Mouse (Mus musculus) frontal cortex, postnatal 10 days (tissue): ENCODE results near the gene Palm2.

Source experiments
- DNase-seq, 2 experiments: peaks; one replicate each; pipeline ENCODE4 v3.0.0; 2022; ENCODE audit warnings: low spot score in 2 of 2, mixed read lengths in 1 of 2

The Palm2 gene

GRCm38 (mm10) chr4:57568268-57569068, 134.4 kb downstream of the Palm2 start:
- no peak for DNase-seq

GRCm38 (mm10) chr4:57569069-57569355, 135.0 kb downstream of the Palm2 start:
- no peak for DNase-seq

GRCm38 (mm10) chr4:57569711-57570110, 135.7 kb downstream of the Palm2 start:
- no peak for DNase-seq

GRCm38 (mm10) chr4:57570229-57570628, 136.2 kb downstream of the Palm2 start:
- no peak for DNase-seq

- no peak for DNase-seq
Observed at GRCm38 (mm10) chr4:57574181-57574580, 140.1 kb downstream of the Palm2 start.

GRCm38 (mm10) chr4:57574646-57575045, 140.6 kb downstream of the Palm2 start:
- DNase-seq = no peak

GRCm38 (mm10) chr4:57575686-57576085, 141.6 kb downstream of the Palm2 start:
- no peak for DNase-seq

GRCm38 (mm10) chr4:57576095-57576494, 142.0 kb downstream of the Palm2 start:
- no peak for DNase-seq

GRCm38 (mm10) chr4:57579683-57580082, 145.6 kb downstream of the Palm2 start:
- no peak for DNase-seq

DNA sequence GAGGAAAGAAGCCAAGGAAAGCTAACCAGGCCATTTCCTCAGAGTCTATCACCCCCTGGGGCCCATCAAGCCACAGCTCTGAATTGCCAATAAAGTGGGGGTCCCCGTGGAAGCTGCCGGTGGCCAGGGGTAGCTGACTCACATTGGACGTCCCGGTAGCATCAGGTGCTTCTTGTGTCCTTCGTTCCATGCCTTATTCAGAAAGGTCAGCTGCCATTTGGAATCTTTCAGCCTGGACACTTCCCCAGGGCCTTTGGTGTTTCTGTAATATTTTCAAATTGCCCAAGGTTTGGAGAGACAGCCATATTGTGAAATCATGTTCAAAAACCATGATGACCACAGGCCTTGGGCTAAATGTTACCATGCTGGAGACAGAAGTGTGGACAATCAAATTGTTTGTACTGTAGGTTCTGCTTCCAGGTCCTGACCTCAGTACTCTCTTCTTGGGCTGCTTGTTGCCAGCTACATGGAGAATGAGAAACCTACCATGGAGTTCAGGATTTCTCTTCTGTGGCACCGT, 151.3 kb downstream of the Palm2 start:
- no peak for DNase-seq

GRCm38 (mm10) chr4:57586933-57587658, 153.0 kb downstream of the Palm2 start:
- DNase-seq = no peak

GRCm38 (mm10) chr4:57588356-57588755, 154.3 kb downstream of the Palm2 start:
- no peak for DNase-seq

GRCm38 (mm10) chr4:57592751-57593150, 158.7 kb downstream of the Palm2 start:
- DNase-seq = no peak

DNA sequence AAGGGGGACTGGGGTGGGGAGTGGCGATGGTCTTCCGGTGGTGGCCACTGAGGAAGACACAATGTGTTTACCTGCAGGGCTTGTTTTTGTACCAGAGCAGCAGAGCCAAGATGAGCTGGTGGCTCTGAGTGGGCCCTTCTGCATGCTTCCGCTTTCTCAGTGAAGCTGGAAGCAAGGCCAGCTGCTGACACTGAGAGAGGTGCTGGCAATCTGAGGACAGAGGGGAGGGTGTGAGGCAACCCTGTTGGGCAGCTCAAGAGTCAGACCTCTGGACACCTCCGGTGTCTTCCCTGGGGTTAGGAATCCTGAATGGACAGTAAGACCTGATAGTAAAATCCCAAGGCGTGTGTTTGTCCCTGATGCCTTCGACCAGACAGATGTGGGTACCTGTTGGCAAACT, 165.9 kb downstream of the Palm2 start:
- no peak for DNase-seq

DNA sequence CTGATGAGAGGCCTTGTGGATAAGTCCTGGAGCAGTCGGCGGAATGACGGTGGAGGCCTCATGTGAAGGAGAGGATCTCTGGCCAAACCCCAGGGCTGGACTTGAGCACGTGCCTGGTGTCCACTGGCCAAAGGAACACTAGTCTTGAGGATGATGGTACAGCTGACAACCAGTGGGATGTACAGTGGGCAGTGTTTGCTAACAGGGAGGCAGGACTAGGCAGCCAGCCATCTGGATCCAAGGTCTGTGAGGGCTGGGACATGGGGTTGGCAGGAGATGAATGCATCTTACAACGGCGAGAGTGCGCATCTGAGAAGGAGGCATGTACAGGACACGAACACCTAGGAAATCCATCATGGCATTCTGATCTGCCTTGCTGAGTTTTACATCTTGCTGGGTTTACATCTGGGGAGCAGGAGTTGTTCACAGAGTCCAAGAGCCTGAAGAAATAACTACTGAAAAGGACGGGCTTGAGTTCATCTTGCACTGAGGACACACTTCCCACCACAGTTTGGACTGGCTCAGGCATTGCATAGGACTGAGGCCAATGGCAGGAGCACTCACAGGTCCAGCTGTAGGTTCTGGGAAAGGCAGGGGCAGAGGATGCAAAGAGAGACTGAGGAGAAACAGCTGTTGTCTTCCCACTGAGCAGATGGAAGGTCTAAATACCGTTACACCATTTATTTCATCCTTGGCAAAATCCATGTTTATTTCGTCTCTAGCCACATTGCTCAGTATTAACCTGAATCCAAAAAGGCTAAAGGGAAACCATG, 166.8 kb downstream of the Palm2 start:
- no peak for DNase-seq

DNA sequence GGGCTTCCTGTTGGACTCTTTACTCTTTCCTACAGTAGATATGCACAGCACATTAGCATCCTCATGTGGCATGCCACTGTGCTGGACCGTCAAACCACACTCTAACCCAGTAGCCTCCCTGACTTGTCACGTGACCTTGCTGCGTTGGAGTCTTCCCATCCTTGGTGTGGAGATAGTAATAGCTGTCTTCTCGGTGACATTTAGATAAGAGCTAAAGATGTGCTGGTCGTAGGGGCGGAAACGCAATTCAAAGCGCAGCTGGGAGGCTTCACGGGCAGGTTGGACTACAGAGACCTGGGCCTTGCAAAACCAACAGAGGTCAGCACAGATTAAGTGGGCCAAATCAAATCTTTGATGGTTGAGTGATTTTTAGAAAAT, 167.4 kb downstream of the Palm2 start:
- no peak for DNase-seq

GRCm38 (mm10) chr4:57601903-57602617, 168.0 kb downstream of the Palm2 start:
- DNase-seq = no peak

DNA sequence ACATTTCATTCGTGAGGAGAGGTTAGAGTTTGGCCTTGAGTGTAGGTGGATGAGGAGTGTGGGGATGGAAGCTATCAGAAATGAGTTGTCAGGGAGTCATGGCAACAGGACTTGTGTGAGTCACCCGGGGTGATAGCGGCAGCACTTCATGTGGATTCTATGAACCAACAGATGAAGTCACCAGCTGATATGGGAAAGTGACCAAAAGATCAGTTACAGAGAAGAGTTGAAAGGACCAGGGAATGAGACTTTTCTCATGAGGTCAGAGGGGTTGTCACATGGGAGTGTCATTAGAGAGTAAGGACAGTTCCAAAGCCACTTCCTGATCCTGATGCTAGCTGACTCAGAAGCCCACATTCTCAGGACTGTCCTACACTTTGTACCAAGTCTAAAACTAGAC, 172.2 kb downstream of the Palm2 start:
- DNase-seq = no peak

DNA sequence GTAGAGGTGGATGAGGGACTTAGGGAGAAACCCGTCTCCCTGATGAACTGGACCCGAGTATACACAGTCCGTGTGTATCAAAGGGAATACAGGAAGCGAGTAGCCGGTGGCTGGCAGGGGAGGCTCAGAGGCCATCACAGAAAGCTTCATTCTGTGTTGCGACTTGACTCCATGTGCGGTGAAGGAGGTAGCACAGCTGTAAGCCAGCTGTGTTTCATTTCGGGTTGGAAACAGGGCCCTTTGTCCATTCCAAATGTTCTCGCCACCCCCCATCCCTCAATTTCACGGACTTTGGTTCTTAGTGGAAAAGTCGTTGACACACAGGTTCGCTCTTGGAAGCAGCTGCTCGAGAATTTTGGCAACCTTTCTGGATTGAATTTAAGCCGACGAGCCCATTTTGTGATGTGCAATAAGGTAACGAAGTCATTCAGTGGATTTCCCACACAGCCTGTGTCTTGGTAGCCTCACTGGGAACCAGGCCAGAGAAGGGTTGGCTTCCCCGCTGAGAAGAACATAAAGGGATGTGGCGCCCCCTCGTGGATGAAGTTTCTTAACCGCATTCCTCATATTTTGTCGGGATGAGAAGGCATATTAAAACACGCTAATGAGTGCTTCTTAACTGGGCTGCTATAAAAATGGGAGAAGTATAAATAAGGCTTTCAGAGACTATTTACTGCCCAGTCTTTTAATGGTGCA, 173.3 kb downstream of the Palm2 start:
- peak; percentile 47 to 81 for DNase-seq

DNA sequence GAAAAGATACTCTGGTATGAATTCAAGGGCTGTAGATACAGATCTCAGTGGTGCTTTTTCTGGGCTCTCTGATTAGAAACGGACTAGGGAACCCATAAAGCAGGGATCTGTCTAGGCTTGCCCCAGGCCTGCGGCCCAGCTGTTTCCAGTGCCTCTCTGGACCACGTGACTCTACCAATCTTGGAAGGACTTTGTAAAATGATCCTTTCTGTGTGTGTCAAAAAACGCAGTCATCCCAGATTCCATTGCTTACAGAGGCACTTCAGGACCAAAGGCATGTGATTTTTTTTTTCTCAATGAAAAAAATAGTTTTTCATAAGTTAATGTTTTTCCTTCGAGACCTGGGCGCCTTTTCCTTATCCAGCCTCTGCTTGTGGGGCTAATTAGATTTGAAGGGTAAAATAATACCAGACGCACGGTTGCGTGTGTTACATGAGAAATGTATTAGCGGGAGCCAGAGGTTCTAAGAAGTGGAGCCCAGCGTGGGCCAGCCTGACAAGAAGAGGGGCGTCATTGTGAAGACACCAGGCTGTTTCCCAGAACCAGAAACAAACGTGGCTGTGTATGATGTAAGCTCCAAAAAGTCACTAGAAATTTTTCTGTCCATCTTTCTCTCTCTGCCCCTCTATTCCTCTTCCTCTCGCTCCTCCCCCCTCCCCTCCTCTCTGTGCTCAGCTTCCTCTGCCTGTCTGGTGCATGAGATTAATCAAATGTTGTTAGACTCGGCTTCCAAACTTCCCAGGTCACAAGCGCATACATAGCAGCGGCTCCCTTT, 177.4 kb downstream of the Palm2 start:
- DNase-seq = no peak
